Mouse (Mus musculus): ENCODE data around the gene Gm12394.
"Not testable (repeated sequence)": the region's sequence is repeated elsewhere in the genome, so short reads cannot be mapped to it uniquely, and the experiment has no call there.

GRCm38 (mm10) chr4:42853788-42854187 lies 2.8 kb downstream of the Gm12394 start, which contains the start of gene Fam205a1:
- TF ChIP-seq CTCF (IDR thresholded peaks at IDR 0.05; ENCODE audit: insufficient read depth, low read length); POLR2A (IDR thresholded peaks at IDR 0.05; ENCODE audit: borderline replicate concordance, extremely low read depth, low read depth, low read length): not testable (repeated sequence)

Data from lung, adult 2 months (tissue).